Mouse (Mus musculus) erythroblast, embryonic 14.5 days (primary cell): ENCODE results near the gene Chrm4. TPM values are rescaled to one million over a fixed set of nuclear protein-coding genes. Genes with fewer than 3 reads are reported as not detected.

Experiments
- H3K27me3 ChIP-seq: 2 replicates; pipeline ENCODE4 v1.6.1; 2012; ENCODE audit warnings: inconsistent platforms; ENCODE audit not compliant: control insufficient read depth
- H3K36me3 ChIP-seq: 2 replicates; pipeline ENCODE4 v1.6.1; 2012; ENCODE audit warnings: mild to moderate bottlenecking, inconsistent platforms; ENCODE audit not compliant: control insufficient read depth
- H3K4me1 ChIP-seq: 2 replicates; pipeline ENCODE4 v1.6.1; 2012; ENCODE audit warnings: inconsistent platforms; ENCODE audit not compliant: control insufficient read depth
- H3K4me3 ChIP-seq: replicated peaks from 2 replicates; pipeline ENCODE3; 2012; ENCODE audit warnings: moderate library complexity, mild to moderate bottlenecking, inconsistent platforms
- H3K9me3 ChIP-seq: 2 replicates; pipeline ENCODE4 v1.6.1; 2012; ENCODE audit warnings: low read length, inconsistent platforms, mixed read lengths; ENCODE audit not compliant: control insufficient read depth
- GATA1 ChIP-seq: IDR thresholded peaks from 2 replicates; pipeline ENCODE4 v1.6.1; 2012; ENCODE audit warnings: low read length, inconsistent platforms, mixed read lengths
- TAL1 ChIP-seq: IDR thresholded peaks from 3 replicates; pipeline ENCODE4 v1.6.1; 2012; ENCODE audit warnings: low read length, inconsistent platforms, mixed read lengths
- polyA plus RNA-seq: library from polyadenylated mRNA; stranded (reverse); fragments of >175 nt; gene quantifications from 2 replicates; pipeline ENCODE4 v1.2.3, GENCODE M21; 2012

Chrm4 gene
- polyA plus RNA-seq, 1 experiment: 0.03 TPM

- peaks cover 73% of the 10 kb centered on the region for H3K27me3 ChIP-seq
- no peak overlapping the region for H3K4me3 ChIP-seq
- peaks cover 29% of the 10 kb centered on the region for H3K4me1 ChIP-seq
- H3K9me3 ChIP-seq: no peaks in the 10 kb centered on the region
- H3K36me3 ChIP-seq: no peaks in the 10 kb centered on the region
- TF ChIP-seq GATA1 (no peak), TAL1 (no peak)
These were observed 39.3 kb downstream of the Chrm4 start for GRCm38 (mm10) chr2:91966367-91966766.

GRCm38 (mm10) chr2:91967962-91968361 is 40.9 kb downstream of the Chrm4 start:
- TF ChIP-seq TAL1: no peak
- TF ChIP-seq GATA1: no peak
- H3K27me3 ChIP-seq: peaks cover 89% of the 10 kb centered on the region
- no peak overlapping the region for H3K4me3 ChIP-seq
- H3K36me3 ChIP-seq: no peaks in the 10 kb centered on the region
- H3K4me1 ChIP-seq: peaks cover 13% of the 10 kb centered on the region
- no peaks in the 10 kb centered on the region for H3K9me3 ChIP-seq

DNA sequence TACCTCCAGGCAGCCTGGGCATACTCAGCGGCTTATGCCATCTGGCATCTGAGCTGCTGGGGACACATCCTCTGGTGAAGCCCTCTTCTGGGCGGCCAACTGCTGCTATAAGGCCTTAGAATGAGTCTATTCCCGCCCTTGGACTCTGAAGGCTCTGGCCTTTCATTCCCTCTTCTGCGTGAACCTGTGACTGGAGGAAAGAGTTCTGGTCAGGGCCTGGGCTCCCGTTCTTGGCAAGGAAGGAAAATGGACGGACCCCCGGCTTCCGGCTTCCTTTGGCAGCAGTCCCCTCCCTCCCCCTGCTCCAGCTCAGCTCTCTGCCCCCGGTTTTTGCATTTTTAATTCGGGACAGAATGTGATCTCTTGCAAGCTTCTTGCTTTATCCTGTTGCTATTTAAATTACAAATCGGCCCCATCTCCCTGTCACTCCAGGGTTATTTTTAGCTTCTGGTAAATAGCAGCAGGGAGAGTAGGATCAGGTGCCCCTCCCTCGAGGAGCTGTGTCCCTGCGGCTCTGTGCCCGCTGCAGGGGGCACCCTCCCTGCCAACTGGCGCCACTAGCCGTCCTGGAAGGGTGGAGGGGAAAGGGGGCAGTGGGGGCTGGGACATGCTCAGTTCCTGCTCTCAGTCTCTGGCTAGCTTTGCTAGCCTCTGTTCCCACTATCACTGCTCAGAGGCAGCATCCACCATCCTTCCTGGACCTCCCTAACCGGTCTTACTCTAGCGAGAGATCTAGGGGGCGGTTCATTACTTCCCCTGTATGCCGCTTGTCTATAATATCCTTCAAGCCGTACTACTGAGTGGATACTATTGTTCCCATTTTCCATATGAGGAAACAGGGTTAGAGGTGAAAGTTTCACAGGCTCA is 44.4 kb downstream of the Chrm4 start:
- Histone ChIP-seq H3K27me3 (peaks cover 95% of the 10 kb centered on the region), H3K4me3 (no peak overlapping the region), H3K4me1 (peaks cover 3% of the 10 kb centered on the region), H3K9me3 (peaks cover 7% of the 10 kb centered on the region; the same call in 1 of the 2 replicates), H3K36me3 (no peaks in the 10 kb centered on the region)
- TF ChIP-seq GATA1 (no peak), TAL1 (no peak)

DNA sequence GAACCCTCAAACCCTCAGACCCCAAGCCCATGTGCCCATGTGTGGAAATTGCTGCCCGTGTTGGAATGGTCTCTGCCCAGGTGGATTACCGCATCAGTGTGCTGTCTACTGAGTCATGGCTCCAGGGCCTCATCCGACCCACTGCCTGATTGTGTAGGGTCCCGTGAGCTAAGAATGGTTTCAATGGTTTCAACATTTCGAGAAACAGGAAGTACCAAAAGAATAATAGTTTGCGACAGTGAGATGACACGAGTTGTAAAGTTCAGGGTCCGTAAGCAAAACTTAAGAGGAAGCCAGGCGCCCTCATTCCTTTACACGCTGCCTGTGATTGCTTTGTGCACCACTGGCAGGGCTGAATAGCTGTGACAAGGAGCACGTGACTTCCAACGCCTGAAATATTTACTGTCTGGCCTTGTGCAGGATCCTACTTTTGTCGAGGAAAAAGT is 45.1 kb downstream of the Chrm4 start:
- no peak for TF ChIP-seq GATA1
- TF ChIP-seq TAL1: no peak
- no peak overlapping the region for H3K4me3 ChIP-seq
- peaks cover 7% of the 10 kb centered on the region; the same call in 1 of the 2 replicates for H3K9me3 ChIP-seq
- H3K27me3 ChIP-seq: peaks cover 95% of the 10 kb centered on the region
- peaks cover 3% of the 10 kb centered on the region for H3K4me1 ChIP-seq
- H3K36me3 ChIP-seq: no peaks in the 10 kb centered on the region

GRCm38 (mm10) chr2:91973416-91974135 is 46.5 kb downstream of the Chrm4 start:
- peaks cover 99% of the 10 kb centered on the region for H3K27me3 ChIP-seq
- peaks cover 7% of the 10 kb centered on the region; the same call in 1 of the 2 replicates for H3K9me3 ChIP-seq
- TF ChIP-seq GATA1 (no peak), TAL1 (no peak)
- no peaks in the 10 kb centered on the region for H3K36me3 ChIP-seq
- peaks cover 3% of the 10 kb centered on the region for H3K4me1 ChIP-seq
- H3K4me3 ChIP-seq: no peak overlapping the region

DNA sequence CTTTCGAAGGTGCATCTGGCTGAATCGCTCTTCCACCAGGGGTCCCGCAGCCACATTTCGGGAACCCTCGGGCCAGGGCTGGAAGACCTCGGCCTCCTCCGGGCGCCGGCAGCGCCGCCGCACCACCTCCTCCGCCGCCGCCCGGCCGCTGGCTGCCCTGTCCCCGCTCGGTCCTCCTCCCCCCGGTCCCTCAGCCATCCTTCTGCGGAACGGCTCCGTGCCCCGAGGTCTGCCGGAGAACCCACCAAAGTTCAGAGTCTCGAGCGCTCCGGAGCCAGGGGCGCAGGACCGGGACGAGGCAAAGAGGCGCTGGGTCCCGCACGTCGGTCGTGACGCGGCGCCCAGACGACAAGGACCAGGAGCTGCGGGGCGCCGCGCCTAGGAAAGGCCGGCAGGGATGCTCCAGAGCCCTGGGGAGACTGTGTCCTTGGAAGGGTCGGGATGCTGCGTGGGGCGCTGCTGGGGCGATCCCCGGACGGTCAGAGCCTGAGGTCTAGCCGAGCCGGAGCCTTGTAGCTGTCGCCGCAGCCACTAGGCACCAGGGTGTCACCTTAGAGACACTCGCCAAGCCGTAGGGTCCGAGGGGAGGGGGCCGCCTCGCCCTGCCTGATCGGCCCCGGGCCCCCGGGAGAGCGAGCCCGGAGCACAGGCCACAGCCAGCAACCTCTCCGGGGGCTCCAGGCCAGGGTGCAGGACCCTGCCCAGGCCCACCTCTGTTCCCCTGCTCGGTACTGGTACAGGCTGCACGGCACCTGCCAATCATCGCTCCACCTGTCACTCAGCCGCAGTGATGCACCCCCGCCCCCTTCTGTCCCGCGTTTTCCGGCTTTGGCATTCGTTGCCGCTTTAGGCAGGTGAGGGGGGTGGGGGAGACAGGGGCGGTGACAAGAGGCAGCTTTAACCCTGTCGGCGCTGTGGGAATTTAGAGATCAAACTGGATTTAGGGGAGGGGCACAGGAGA is 48.8 kb downstream of the Chrm4 start, which contains the start of gene Dgkz:
Gene Dgkz (minus strand): TSS at position 284 of the 961 bp plus-strand sequence.
- H3K4me3 ChIP-seq: no peak within 1 kb of the TSS
- peaks cover 3% of the 10 kb centered on the region for H3K4me1 ChIP-seq
- peaks cover 92% of the 10 kb centered on the region for H3K27me3 ChIP-seq
- TF ChIP-seq TAL1: no peak
- no peak for TF ChIP-seq GATA1
- H3K36me3 ChIP-seq: no peaks in the 10 kb centered on the region
- H3K9me3 ChIP-seq: peaks cover 7% of the 10 kb centered on the region; the same call in 1 of the 2 replicates

DNA sequence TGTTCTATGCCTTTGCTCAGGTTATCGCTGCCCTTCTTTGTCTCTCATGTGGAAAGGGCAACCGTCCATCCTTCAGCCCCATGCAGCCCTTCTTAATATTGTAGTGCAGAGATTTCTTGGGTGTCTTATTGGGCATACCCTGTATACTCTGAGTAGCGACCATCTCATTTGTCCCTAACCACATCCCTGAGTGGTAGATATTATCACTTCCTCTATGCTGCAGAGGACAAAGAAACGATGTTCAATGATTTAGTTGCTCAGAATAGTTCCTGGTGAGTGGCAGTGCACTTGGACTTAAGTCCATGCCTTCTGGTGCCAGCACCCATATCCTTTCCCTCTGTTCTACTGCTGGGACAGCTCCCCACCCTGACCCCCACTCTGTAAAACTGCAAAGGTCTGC is 50.9 kb downstream of the Chrm4 start:
- H3K4me3 ChIP-seq: no peak overlapping the region
- no peaks in the 10 kb centered on the region for H3K36me3 ChIP-seq
- peaks cover 71% of the 10 kb centered on the region for H3K27me3 ChIP-seq
- H3K4me1 ChIP-seq: peaks cover 3% of the 10 kb centered on the region
- H3K9me3 ChIP-seq: peaks cover 7% of the 10 kb centered on the region; the same call in 1 of the 2 replicates
- no peak for TF ChIP-seq TAL1
- TF ChIP-seq GATA1: no peak

Other genes with a start within 250 kb of the Chrm4 start
- gene Atg13, start 216.7 kb upstream of the Chrm4 start, polyA plus RNA-seq: 3.5 and 4.3 TPM in 2 replicates
- gene Harbi1, start 216.4 kb upstream of the Chrm4 start, polyA plus RNA-seq: 0.04 and 0.15 TPM in 2 replicates
- gene Ambra1, start 197.1 kb upstream of the Chrm4 start, polyA plus RNA-seq: 1.8 and 2.0 TPM in 2 replicates
- 1.1 and 1.8 TPM in 2 replicates for gene Mdk, start 5.0 kb downstream of the Chrm4 start, polyA plus RNA-seq
- gene Gm9821, start 18.5 kb downstream of the Chrm4 start, polyA plus RNA-seq: not detected in 2 replicates
- 6.0 and 8.4 TPM in 2 replicates for gene Dgkz, start 48.6 kb downstream of the Chrm4 start, polyA plus RNA-seq
- 0.03 and 0.06 TPM in 2 replicates for gene Creb3l1, start 97.3 kb downstream of the Chrm4 start, polyA plus RNA-seq
- 0.10 and 0.15 TPM in 2 replicates for gene Phf21a, start 165.9 kb downstream of the Chrm4 start, polyA plus RNA-seq